Mouse (Mus musculus) olfactory bulb, adult 2 months (tissue): ENCODE measurements around the gene Arid5a.

Source experiments
- CTCF ChIP-seq: fragments of 200-500 bp; IDR thresholded peaks from 2 replicates; pipeline ENCODE4 v1.5.1; 2012; ENCODE audit warnings: low read depth, mild to moderate bottlenecking, low read length, moderate library complexity; ENCODE audit not compliant: insufficient read depth
- POLR2A ChIP-seq: fragments of 200-500 bp; IDR thresholded peaks from 2 replicates; pipeline ENCODE4 v1.6.1; 2012; ENCODE audit warnings: mild to moderate bottlenecking, low read depth, low read length, moderate library complexity; ENCODE audit not compliant: insufficient read depth

DNA sequence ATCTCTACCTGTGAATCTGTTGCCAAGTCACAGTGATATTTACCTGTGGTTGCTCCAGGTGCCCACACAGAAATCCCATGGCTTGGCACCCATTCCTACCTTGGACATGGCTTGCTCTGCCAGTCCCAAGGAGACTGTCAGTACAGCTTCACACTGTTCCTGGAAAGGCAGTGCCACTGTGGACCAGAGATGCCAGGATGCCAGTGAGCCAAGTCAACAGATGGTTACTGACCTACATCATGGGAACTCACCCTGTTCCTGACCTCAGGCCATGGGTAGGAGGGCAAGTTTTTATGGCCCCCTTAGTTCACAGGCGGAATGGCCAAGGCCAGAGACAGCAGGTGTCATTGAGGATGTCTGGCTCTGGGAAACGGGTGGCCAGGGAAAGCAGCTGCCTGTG is 13.6 kb downstream of the Arid5a start:
- TF ChIP-seq CTCF, result no peak
- TF ChIP-seq POLR2A, result no peak
